Mouse (Mus musculus) myocyte (in vitro differentiated cells): ENCODE data around the gene Lrtm2. TPM values are rescaled to one million over a fixed set of nuclear protein-coding genes. Genes with fewer than 3 reads are reported as not detected.

Source experiments
- H3K27me3 ChIP-seq: one replicate; pipeline ENCODE4 v1.6.1; 2011; ENCODE audit not compliant: control insufficient read depth, insufficient read depth, insufficient read length
- H3K36me3 ChIP-seq: one replicate; pipeline ENCODE4 v1.6.1; 2011; ENCODE audit not compliant: control insufficient read depth, insufficient read depth
- H3K4me2 ChIP-seq: one replicate; pipeline ENCODE4 v1.6.1; 2011; ENCODE audit warnings: low read depth, control low read depth
- H3K4me3 ChIP-seq: one replicate; pipeline ENCODE4 v1.5.1; 2011; ENCODE audit warnings: mild to moderate bottlenecking, control low read depth, moderate library complexity
- H3K79me2 ChIP-seq: one replicate; pipeline ENCODE4 v1.6.1; 2011; ENCODE audit not compliant: control insufficient read depth, insufficient read depth
- H3ac ChIP-seq: one replicate; pipeline ENCODE4 v1.6.1; 2011; ENCODE audit not compliant: control insufficient read depth, insufficient read length
- CEBPB ChIP-seq: IDR thresholded peaks from 2 replicates; pipeline ENCODE4 v1.6.1; 2011; ENCODE audit warnings: mild to moderate bottlenecking, moderate library complexity; ENCODE audit not compliant: poor library complexity, insufficient read depth, severe bottlenecking
- E2F4 ChIP-seq: IDR thresholded peaks from one replicate; pipeline ENCODE4 v1.6.1; 2011; ENCODE audit warnings: mild to moderate bottlenecking, control low read depth, moderate library complexity; ENCODE audit not compliant: insufficient read depth
- MAX ChIP-seq: IDR thresholded peaks from one replicate; pipeline ENCODE4 v1.6.1; 2011; ENCODE audit warnings: low read depth, mild to moderate bottlenecking, control low read depth
- MYOD1 ChIP-seq, 3 experiments: IDR thresholded peaks; one replicate each; pipeline ENCODE4 v1.6.1; 2011; ENCODE audit warnings: control low read depth in 2 of 3, low read depth in 2 of 3, mild to moderate bottlenecking in 2 of 3, moderate library complexity in 1 of 3; ENCODE audit not compliant: insufficient read length in 2 of 3, control insufficient read depth in 1 of 3
- MYOG ChIP-seq, 3 experiments: IDR thresholded peaks; one replicate each; pipeline ENCODE4 v1.6.1; 2011; ENCODE audit warnings: control low read depth in 2 of 3, low read depth in 2 of 3, mild to moderate bottlenecking in 2 of 3; ENCODE audit not compliant: insufficient read length in 2 of 3, control insufficient read depth in 1 of 3, insufficient read depth in 1 of 3
- POLR2A ChIP-seq: IDR thresholded peaks from one replicate; pipeline ENCODE4 v1.6.1; 2011; ENCODE audit warnings: low read depth, mild to moderate bottlenecking, control low read depth, moderate library complexity; ENCODE audit not compliant: insufficient read length
- POLR2AphosphoS2 ChIP-seq: IDR thresholded peaks from one replicate; pipeline ENCODE4 v1.6.1; 2011; ENCODE audit warnings: low read depth, control low read depth; ENCODE audit not compliant: insufficient read length
- REST ChIP-seq: IDR thresholded peaks from one replicate; pipeline ENCODE4 v1.6.1; 2011; ENCODE audit warnings: mild to moderate bottlenecking, control low read depth, moderate library complexity; ENCODE audit not compliant: insufficient read depth, insufficient read length
- SRF ChIP-seq: IDR thresholded peaks from one replicate; pipeline ENCODE4 v1.6.1; 2011; ENCODE audit warnings: low read depth; ENCODE audit not compliant: control insufficient read depth, insufficient read length
- TCF12 ChIP-seq: IDR thresholded peaks from one replicate; pipeline ENCODE4 v1.6.1; 2011; ENCODE audit warnings: mild to moderate bottlenecking, control low read depth; ENCODE audit not compliant: poor library complexity, insufficient read depth, severe bottlenecking
- TCF3 ChIP-seq: IDR thresholded peaks from one replicate; pipeline ENCODE4 v1.6.1; 2011; ENCODE audit warnings: low read depth, control low read depth; ENCODE audit not compliant: insufficient read length
- USF1 ChIP-seq: IDR thresholded peaks from one replicate; pipeline ENCODE4 v1.6.1; 2011; ENCODE audit warnings: low read depth, mild to moderate bottlenecking, control low read depth, moderate library complexity
- polyA plus RNA-seq: library from polyadenylated mRNA; unstranded; fragments of >200 nt; fragmentation: generic; extraction: Trizol; gene quantifications from one replicate; pipeline ENCODE4 v1.2.1, GENCODE M21; 2012; ENCODE audit warnings: missing spikeins

The Lrtm2 gene
- polyA plus RNA-seq, 1 experiment = 0.06 TPM

GRCm38 (mm10) chr6:119314751-119315476, 15.7 kb downstream of the Lrtm2 start:
- no peaks in the 10 kb centered on the region for H3K36me3 ChIP-seq
- H3ac ChIP-seq = no peak overlapping the region
- H3K4me3 ChIP-seq = no peak overlapping the region
- no peak overlapping the region for H3K4me2 ChIP-seq
- no peak for TF ChIP-seq CEBPB
- no peak for TF ChIP-seq MAX
- no peak for TF ChIP-seq MYOD1 (IDR thresholded peaks at IDR 0.05; ENCODE audit: control insufficient read depth in 1 of 3, insufficient read length in 2 of 3, low read depth in 2 of 3)
- TF ChIP-seq POLR2AphosphoS2 = no peak
- TF ChIP-seq TCF3 = no peak
- TF ChIP-seq E2F4 = no peak
- TF ChIP-seq MYOG (IDR thresholded peaks at IDR 0.05; ENCODE audit: control insufficient read depth in 1 of 3, insufficient read depth in 1 of 3, insufficient read length in 2 of 3, low read depth in 2 of 3) = no peak
- no peak for TF ChIP-seq SRF
- no peak for TF ChIP-seq TCF12
- TF ChIP-seq USF1 = no peak
- no peak for TF ChIP-seq REST
- no peak for TF ChIP-seq POLR2A
- peaks cover 60% of the 10 kb centered on the region for H3K27me3 ChIP-seq
- H3K79me2 ChIP-seq = no peaks in the 10 kb centered on the region

DNA sequence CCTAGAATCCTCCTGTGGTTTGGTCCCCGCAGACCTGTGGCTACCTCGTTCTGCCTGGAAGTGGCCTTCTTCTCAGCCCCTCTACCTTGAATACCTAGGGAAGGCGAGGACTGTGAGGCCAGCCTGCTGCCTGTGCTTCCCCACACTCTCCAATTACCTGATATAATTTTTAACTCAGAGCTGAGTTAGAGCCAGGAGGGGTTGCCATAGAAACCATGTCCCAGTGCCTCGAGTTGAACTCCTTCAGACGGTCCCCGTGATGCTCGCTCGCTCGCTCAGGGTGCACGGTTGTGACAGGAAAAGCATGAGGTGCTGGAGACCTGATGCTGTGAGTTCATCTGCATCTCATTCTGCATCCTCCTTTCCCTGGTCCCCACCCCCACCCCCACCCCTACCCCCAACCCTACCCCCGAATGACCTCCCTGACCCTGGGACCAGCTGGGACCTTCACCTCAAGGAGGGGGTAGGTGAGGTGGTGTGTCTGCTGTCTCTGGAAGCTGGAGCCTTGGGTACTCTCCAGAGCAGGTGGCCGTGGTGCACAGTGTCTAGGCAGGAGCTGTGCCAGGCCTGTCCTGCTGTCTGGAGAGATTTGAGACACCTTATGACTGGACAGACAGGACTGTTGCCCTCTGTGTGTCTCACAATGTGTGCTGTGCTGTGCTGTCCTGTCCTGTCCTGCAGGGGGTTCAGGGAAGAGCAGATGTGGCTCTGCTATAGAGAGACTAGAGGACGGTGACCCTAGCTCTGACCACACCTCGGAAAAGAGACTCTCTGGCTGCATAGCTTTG, 16.8 kb downstream of the Lrtm2 start:
- Histone ChIP-seq H3K4me2 (no peak overlapping the region), H3K36me3 (no peaks in the 10 kb centered on the region), H3K79me2 (no peaks in the 10 kb centered on the region), H3K4me3 (no peak overlapping the region), H3ac (no peak overlapping the region), H3K27me3 (peaks cover 68% of the 10 kb centered on the region)
- TF ChIP-seq CEBPB (no peak), MAX (no peak), MYOD1 (IDR thresholded peaks at IDR 0.05; ENCODE audit: control insufficient read depth in 1 of 3, insufficient read length in 2 of 3, low read depth in 2 of 3) (no peak), MYOG (IDR thresholded peaks at IDR 0.05; ENCODE audit: control insufficient read depth in 1 of 3, insufficient read depth in 1 of 3, insufficient read length in 2 of 3, low read depth in 2 of 3) (no peak), SRF (no peak), TCF12 (no peak), POLR2A (no peak)

- no peak overlapping the region for H3ac ChIP-seq
- no peaks in the 10 kb centered on the region for H3K79me2 ChIP-seq
- TF ChIP-seq USF1 (no peak), REST (no peak), MYOD1 (IDR thresholded peaks at IDR 0.05; ENCODE audit: control insufficient read depth in 1 of 3, insufficient read length in 2 of 3, low read depth in 2 of 3) (no peak), POLR2AphosphoS2 (no peak), E2F4 (no peak), MAX (no peak), CEBPB (no peak), TCF3 (no peak), TCF12 (no peak), MYOG (IDR thresholded peaks at IDR 0.05; ENCODE audit: control insufficient read depth in 1 of 3, insufficient read depth in 1 of 3, insufficient read length in 2 of 3, low read depth in 2 of 3) (no peak), POLR2A (no peak), SRF (no peak)
- H3K36me3 ChIP-seq = no peaks in the 10 kb centered on the region
- H3K27me3 ChIP-seq = peaks cover 73% of the 10 kb centered on the region
- H3K4me3 ChIP-seq = no peak overlapping the region
- H3K4me2 ChIP-seq = no peak overlapping the region
Measured at GRCm38 (mm10) chr6:119313096-119313495, 17.5 kb downstream of the Lrtm2 start.

- TF ChIP-seq SRF (no peak), MYOD1 (IDR thresholded peaks at IDR 0.05; ENCODE audit: control insufficient read depth in 1 of 3, insufficient read length in 2 of 3, low read depth in 2 of 3) (no peak), POLR2A (no peak), E2F4 (no peak), MYOG (IDR thresholded peaks at IDR 0.05; ENCODE audit: control insufficient read depth in 1 of 3, insufficient read depth in 1 of 3, insufficient read length in 2 of 3, low read depth in 2 of 3) (no peak), POLR2AphosphoS2 (no peak), USF1 (no peak)
- Histone ChIP-seq H3K4me2 (no peak overlapping the region), H3ac (no peak overlapping the region), H3K79me2 (no peaks in the 10 kb centered on the region), H3K27me3 (peaks cover 72% of the 10 kb centered on the region), H3K36me3 (no peaks in the 10 kb centered on the region), H3K4me3 (no peak overlapping the region)
Measured at GRCm38 (mm10) chr6:119312381-119312780, 18.2 kb downstream of the Lrtm2 start.
